Mouse (Mus musculus): ENCODE results near the gene Tmem245. TPM values are rescaled to one million over a fixed set of nuclear protein-coding genes. Genes with fewer than 3 reads are reported as not detected.

Tmem245 gene
- polyA plus RNA-seq, 1 experiment from 2014 or later: 6.8 TPM

DNA sequence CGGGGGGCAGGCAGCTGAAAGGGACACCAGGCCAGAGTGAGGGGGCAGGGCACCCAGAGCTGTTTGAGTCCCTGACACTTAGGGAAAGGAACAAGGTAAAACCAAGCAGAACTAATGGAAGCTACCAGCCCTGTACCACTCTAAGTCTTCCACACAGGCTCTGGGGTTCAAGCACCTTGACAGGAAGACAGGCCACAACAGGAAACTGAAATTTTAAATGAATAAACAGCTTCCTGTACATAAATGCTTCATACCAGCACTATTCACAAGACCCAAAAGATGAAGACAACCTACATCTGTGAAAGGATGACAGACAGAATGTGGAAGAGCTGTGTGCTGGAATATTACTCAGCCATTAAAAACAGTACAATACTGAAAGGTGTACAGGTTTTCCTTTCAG, 11.9 kb downstream of the Tmem245 start:
- H3K27ac ChIP-seq (ENCODE audit: low read depth, low read length): no peak overlapping the region
- H3K9me3 ChIP-seq (ENCODE audit: control insufficient read depth, low read length): no peaks in the 10 kb centered on the region
- H3K27me3 ChIP-seq (ENCODE audit: control insufficient read depth, insufficient read depth, low read length): no peaks in the 10 kb centered on the region
- WGBS: no CpG with 5 or more reads among the region's 1 CpGs
- no peak overlapping the region for H3K9ac ChIP-seq (ENCODE audit: low read length)
- ATAC-seq (ENCODE audit: low FRiP score) (no peak), DNase-seq (ENCODE audit: low spot score, missing footprints) (no peak)
- H3K4me3 ChIP-seq (ENCODE audit: low read depth, low read length): no peak overlapping the region
- H3K4me2 ChIP-seq: no peak overlapping the region
- no peaks in the 10 kb centered on the region for H3K4me1 ChIP-seq (ENCODE audit: control insufficient read depth, insufficient read depth, low read length)
- H3K36me3 ChIP-seq (ENCODE audit: control insufficient read depth, insufficient read depth, low read length): peaks cover 4% of the 10 kb centered on the region; the same call in 1 of the 2 replicates

DNA sequence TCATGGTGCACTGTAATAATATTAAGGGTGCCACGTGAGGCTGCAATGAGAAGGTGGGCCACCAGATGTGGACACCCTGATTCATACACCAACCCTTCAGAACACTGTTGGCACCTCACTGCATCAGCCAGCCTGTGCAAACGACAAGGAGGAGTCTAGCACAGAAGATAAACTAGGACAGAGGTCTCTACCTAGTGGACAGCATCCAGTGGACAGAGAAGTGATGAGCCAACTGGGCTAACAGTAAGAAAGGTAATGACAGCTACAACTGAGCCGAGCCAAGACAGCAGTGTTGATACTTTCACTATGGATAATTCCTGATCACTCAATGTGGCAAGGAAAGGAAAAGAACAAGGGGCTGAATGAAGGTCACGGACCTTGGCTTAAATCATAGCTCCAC, 14.1 kb downstream of the Tmem245 start:
- 90% methylated on average over 4 of the region's 4 CpGs for WGBS
- no peaks in the 10 kb centered on the region for H3K4me1 ChIP-seq (ENCODE audit: control insufficient read depth, insufficient read depth, low read length)
- H3K27ac ChIP-seq (ENCODE audit: low read depth, low read length): no peak overlapping the region
- no peak for DNase-seq (ENCODE audit: low spot score, missing footprints)
- ATAC-seq (ENCODE audit: low FRiP score): no peak
- H3K4me2 ChIP-seq: no peak overlapping the region
- H3K27me3 ChIP-seq (ENCODE audit: control insufficient read depth, insufficient read depth, low read length): no peaks in the 10 kb centered on the region
- H3K9me3 ChIP-seq (ENCODE audit: control insufficient read depth, low read length): no peaks in the 10 kb centered on the region
- H3K4me3 ChIP-seq (ENCODE audit: low read depth, low read length): no peak overlapping the region
- no peak overlapping the region for H3K9ac ChIP-seq (ENCODE audit: low read length)
- peaks cover 4% of the 10 kb centered on the region; the same call in 1 of the 2 replicates for H3K36me3 ChIP-seq (ENCODE audit: control insufficient read depth, insufficient read depth, low read length)

DNA sequence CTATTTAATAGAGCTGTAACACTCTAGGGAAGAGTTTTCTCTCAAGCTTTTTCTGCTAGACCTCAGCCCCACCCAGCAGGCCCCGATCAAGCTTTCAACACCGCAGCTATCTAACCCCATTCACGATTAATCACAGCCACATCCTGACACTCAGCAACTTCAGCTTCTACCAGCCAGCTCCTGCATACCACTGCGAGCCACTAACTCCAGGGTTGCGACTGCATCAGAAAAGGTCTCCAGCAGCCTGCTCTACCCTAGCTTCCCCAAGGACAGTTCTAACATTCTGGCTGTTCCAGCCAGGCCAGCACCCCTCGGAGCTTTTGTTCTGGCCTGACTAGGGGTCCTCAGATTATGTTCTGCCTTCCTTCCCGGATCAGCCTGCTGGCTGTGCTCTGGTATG, 15.1 kb downstream of the Tmem245 start:
- Histone ChIP-seq H3K4me1 (ENCODE audit: control insufficient read depth, insufficient read depth, low read length) (no peaks in the 10 kb centered on the region), H3K9me3 (ENCODE audit: control insufficient read depth, low read length) (no peaks in the 10 kb centered on the region), H3K27me3 (ENCODE audit: control insufficient read depth, insufficient read depth, low read length) (no peaks in the 10 kb centered on the region), H3K4me2 (no peak overlapping the region), H3K27ac (ENCODE audit: low read depth, low read length) (no peak overlapping the region), H3K9ac (ENCODE audit: low read length) (no peak overlapping the region), H3K4me3 (ENCODE audit: low read depth, low read length) (no peak overlapping the region), H3K36me3 (ENCODE audit: control insufficient read depth, insufficient read depth, low read length) (peaks cover 4% of the 10 kb centered on the region; the same call in 1 of the 2 replicates)
- ATAC-seq (ENCODE audit: low FRiP score) (no peak), DNase-seq (ENCODE audit: low spot score, missing footprints) (no peak)
- 40% methylated on average over 7 of the region's 7 CpGs for WGBS

DNA sequence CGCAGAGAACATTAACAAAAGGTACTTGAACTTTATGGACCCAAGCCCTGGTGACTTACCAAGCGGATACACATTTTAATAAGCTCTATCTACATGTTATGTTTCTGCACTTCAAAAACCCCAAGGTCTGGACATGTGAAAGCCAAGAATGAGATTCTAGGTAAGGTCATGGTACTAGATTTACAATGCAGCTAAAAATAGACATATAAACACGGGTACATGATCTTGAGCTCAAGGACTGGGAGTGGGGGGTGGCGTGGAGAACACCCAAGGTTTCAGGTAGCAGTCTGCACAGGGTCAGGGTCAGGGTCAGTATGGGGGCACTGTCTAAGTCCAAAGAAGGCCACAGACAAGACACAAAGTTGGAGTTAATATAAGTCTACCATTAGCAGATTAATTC, 16.9 kb downstream of the Tmem245 start:
- DNase-seq (ENCODE audit: low spot score, missing footprints) (no peak), ATAC-seq (ENCODE audit: low FRiP score) (no peak)
- Histone ChIP-seq H3K27me3 (ENCODE audit: control insufficient read depth, insufficient read depth, low read length) (no peaks in the 10 kb centered on the region), H3K36me3 (ENCODE audit: control insufficient read depth, insufficient read depth, low read length) (peaks cover 4% of the 10 kb centered on the region; the same call in 1 of the 2 replicates), H3K4me1 (ENCODE audit: control insufficient read depth, insufficient read depth, low read length) (no peaks in the 10 kb centered on the region), H3K9me3 (ENCODE audit: control insufficient read depth, low read length) (no peaks in the 10 kb centered on the region), H3K4me3 (ENCODE audit: low read depth, low read length) (no peak overlapping the region), H3K27ac (ENCODE audit: low read depth, low read length) (no peak overlapping the region), H3K9ac (ENCODE audit: low read length) (no peak overlapping the region), H3K4me2 (no peak overlapping the region)
- WGBS: 94% methylated on average over 4 of the region's 4 CpGs

DNA sequence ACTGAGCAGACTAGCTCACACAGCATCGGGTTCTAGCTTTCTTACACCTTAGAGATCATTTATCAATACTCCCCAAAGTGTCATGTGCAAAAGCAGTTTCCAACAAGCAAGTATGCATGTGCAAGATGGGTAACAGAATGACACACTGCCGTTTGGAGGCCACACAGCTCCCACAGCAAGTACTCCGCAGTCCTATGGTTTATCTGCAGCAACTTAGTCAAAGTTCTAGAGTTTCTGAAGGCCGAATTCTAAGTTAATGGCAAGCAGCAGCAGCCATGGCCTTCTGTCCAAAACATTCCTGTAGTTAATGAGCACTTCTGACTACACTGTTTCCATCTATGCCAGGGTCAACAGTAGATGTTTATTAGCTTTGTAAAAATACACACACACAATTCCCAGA, 20.3 kb downstream of the Tmem245 start:
- Histone ChIP-seq H3K4me3 (ENCODE audit: low read depth, low read length) (no peak overlapping the region), H3K36me3 (ENCODE audit: control insufficient read depth, insufficient read depth, low read length) (peaks cover 4% of the 10 kb centered on the region), H3K27ac (ENCODE audit: low read depth, low read length) (no peak overlapping the region), H3K9me3 (ENCODE audit: control insufficient read depth, low read length) (no peaks in the 10 kb centered on the region), H3K27me3 (ENCODE audit: control insufficient read depth, insufficient read depth, low read length) (no peaks in the 10 kb centered on the region), H3K4me2 (no peak overlapping the region), H3K9ac (ENCODE audit: low read length) (no peak overlapping the region), H3K4me1 (ENCODE audit: control insufficient read depth, insufficient read depth, low read length) (no peaks in the 10 kb centered on the region)
- ATAC-seq (ENCODE audit: low FRiP score) (no peak), DNase-seq (ENCODE audit: low spot score, missing footprints) (no peak)
- WGBS: 89% methylated on average over 4 of the region's 4 CpGs

DNA sequence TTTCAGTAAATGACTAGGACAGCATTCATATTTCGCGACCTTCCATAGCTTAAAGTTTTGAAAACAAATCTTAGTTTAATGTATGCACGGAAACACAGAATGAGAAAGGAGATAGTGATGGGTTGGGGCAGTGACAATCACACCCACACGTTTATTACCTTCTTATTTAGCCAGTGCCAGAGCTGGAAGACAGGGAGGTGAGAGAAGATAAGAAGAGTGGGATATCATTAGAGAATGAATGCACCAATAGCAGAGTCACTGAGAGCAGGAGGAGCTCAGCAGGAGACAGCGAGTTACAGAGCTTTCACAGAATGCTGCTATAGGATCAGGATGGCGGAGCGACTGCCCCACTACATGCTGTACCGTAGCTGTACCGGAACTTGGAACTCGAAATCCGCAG, 25.0 kb downstream of the Tmem245 start:
- Histone ChIP-seq H3K27me3 (ENCODE audit: control insufficient read depth, insufficient read depth, low read length) (no peaks in the 10 kb centered on the region), H3K4me2 (no peak overlapping the region), H3K4me3 (ENCODE audit: low read depth, low read length) (no peak overlapping the region), H3K9ac (ENCODE audit: low read length) (no peak overlapping the region), H3K27ac (ENCODE audit: low read depth, low read length) (no peak overlapping the region), H3K9me3 (ENCODE audit: control insufficient read depth, low read length) (no peaks in the 10 kb centered on the region), H3K4me1 (ENCODE audit: control insufficient read depth, insufficient read depth, low read length) (no peaks in the 10 kb centered on the region), H3K36me3 (ENCODE audit: control insufficient read depth, insufficient read depth, low read length) (peaks cover 9% of the 10 kb centered on the region)
- DNase-seq (ENCODE audit: low spot score, missing footprints) (no peak), ATAC-seq (ENCODE audit: low FRiP score) (no peak)
- 93% methylated on average over 11 of the region's 11 CpGs for WGBS

DNA sequence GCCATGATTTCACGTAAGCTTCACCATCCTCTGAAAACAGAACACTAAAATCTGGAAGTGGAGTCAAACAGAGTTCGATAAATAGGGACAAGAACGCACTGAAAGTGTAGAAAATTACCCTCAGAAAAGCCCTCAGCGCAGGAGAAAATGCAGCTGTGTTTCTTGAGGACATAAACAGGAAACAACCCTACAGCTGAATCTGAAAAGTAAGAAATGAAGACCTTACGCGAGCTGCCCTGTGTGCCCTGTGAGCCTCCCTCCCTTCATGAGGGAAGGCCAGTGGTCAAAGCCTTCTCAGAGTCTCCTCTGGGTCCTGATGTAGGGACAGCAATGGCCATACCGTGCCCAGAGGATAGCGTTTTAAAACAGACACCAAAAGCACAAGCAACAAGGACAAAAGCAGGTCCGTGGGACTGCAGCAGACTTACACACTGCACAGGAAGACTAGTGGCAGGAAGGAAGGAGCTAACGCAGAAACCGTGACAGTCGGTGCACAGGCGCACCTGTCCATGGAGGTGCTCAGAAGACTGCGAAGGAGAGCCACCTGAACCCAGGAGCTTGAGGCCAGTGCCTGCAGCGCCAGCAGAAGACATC, 31.4 kb downstream of the Tmem245 start:
- Histone ChIP-seq H3K4me3 (ENCODE audit: low read depth, low read length) (no peak overlapping the region), H3K4me2 (no peak overlapping the region), H3K9ac (ENCODE audit: low read length) (no peak overlapping the region), H3K4me1 (ENCODE audit: control insufficient read depth, insufficient read depth, low read length) (no peaks in the 10 kb centered on the region), H3K9me3 (ENCODE audit: control insufficient read depth, low read length) (no peaks in the 10 kb centered on the region), H3K27me3 (ENCODE audit: control insufficient read depth, insufficient read depth, low read length) (no peaks in the 10 kb centered on the region), H3K36me3 (ENCODE audit: control insufficient read depth, insufficient read depth, low read length) (no peaks in the 10 kb centered on the region; the same call in 1 of the 2 replicates), H3K27ac (ENCODE audit: low read depth, low read length) (no peak overlapping the region)
- DNase-seq (ENCODE audit: low spot score, missing footprints) (no peak), ATAC-seq (ENCODE audit: low FRiP score) (no peak)
- WGBS: 92% methylated on average over 15 of the region's 15 CpGs

DNA sequence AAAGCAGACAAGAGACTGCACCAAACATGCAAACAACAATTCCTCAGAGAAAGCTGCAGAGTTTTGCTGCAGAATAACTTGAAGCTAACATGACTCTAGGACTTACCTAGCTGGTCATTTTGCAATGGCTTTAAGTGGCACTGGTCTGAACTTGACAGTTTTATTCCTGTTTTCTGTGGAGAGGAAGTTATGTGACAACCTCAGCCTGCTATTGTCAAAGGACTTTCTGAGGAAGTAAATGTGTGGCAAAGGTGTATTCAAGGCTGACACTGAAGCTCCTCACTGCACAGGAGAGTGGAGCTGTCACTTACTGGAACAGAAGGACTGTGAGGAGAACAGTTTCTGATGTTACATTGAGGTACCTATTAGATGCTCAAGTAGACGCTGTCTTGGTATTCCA, 32.5 kb downstream of the Tmem245 start:
- H3K9me3 ChIP-seq (ENCODE audit: control insufficient read depth, low read length): no peaks in the 10 kb centered on the region
- no peak for ATAC-seq (ENCODE audit: low FRiP score)
- no peak for DNase-seq (ENCODE audit: low spot score, missing footprints)
- H3K4me3 ChIP-seq (ENCODE audit: low read depth, low read length): no peak overlapping the region
- WGBS: 79% methylated on average over 1 of the region's 1 CpGs
- H3K9ac ChIP-seq (ENCODE audit: low read length): no peak overlapping the region
- no peaks in the 10 kb centered on the region for H3K27me3 ChIP-seq (ENCODE audit: control insufficient read depth, insufficient read depth, low read length)
- H3K4me2 ChIP-seq: no peak overlapping the region
- H3K4me1 ChIP-seq (ENCODE audit: control insufficient read depth, insufficient read depth, low read length): no peaks in the 10 kb centered on the region
- no peak overlapping the region for H3K27ac ChIP-seq (ENCODE audit: low read depth, low read length)
- H3K36me3 ChIP-seq (ENCODE audit: control insufficient read depth, insufficient read depth, low read length): no peaks in the 10 kb centered on the region; the same call in 1 of the 2 replicates

DNA sequence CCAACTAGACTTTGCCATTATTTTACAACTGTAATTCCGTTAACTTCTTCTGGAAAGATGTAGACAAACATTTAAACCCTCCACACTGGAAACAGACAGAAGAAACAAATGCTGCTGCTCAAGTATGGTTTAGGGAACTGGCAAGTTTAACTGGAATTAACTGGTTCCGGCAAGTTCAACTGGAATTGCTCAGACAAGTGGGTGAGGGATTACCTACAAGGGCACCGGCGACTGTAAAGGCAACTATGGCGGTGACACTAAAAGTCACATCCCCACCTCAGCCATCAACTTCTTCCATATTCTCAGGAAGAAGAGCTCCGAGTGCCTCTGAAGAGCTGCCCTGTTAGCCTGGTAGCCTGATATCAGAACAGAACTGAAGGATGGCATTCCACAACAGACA, 32.9 kb downstream of the Tmem245 start:
- H3K27ac ChIP-seq (ENCODE audit: low read depth, low read length): no peak overlapping the region
- no peak overlapping the region for H3K9ac ChIP-seq (ENCODE audit: low read length)
- no peaks in the 10 kb centered on the region for H3K4me1 ChIP-seq (ENCODE audit: control insufficient read depth, insufficient read depth, low read length)
- H3K4me2 ChIP-seq: no peak overlapping the region
- DNase-seq (ENCODE audit: low spot score, missing footprints) (no peak), ATAC-seq (ENCODE audit: low FRiP score) (no peak)
- 95% methylated on average over 6 of the region's 6 CpGs for WGBS
- no peaks in the 10 kb centered on the region for H3K9me3 ChIP-seq (ENCODE audit: control insufficient read depth, low read length)
- no peak overlapping the region for H3K4me3 ChIP-seq (ENCODE audit: low read depth, low read length)
- H3K36me3 ChIP-seq (ENCODE audit: control insufficient read depth, insufficient read depth, low read length): no peaks in the 10 kb centered on the region; the same call in 1 of the 2 replicates
- no peaks in the 10 kb centered on the region for H3K27me3 ChIP-seq (ENCODE audit: control insufficient read depth, insufficient read depth, low read length)

Measured in midbrain, embryonic 11.5 days (tissue).